Mouse (Mus musculus): ENCODE data around the gene Mepce. TPM values are rescaled to one million over a fixed set of nuclear protein-coding genes. Genes with fewer than 3 reads are reported as not detected.
A peak's percentile ranks its signal among the peaks of the same experiment; 100 is the strongest.

Mepce gene
- polyA plus RNA-seq, 1 experiment from 2014 or later, result 11.5 TPM

DNA sequence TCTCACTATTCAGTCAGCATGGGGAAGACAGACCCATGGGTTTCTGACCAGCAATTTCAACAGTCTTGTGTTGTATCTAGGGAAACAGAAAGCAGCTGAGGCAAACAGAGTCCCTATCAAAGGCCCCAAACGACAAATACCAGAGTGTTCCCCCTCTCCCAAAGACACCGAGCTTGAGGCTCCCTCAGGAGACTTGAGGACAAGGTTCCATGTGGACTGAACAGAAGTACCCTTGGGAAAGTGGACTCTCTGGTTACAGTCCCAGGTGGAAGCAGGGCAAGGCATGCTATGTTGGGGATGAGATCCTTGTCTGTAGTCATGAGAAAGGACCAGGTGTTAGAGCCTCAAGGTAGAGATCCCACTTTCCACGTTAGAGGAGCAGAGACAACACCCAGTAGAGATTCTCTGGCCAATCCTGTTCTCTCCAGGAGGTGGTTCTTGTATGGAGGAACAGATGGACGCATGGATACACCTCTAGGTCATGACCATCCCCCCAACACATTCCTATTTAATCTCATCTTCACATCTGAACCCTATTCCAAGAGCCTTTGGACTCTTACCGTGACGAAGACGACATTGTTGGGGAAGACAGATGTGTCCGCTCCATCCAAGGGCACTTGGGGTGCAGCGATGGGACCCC lies 3.4 kb downstream of the Mepce start:
- Histone ChIP-seq H3K27ac (ENCODE audit: low read depth, low read length) (no peak overlapping the region), H3K4me3 (ENCODE audit: low read depth, low read length) (peak overlapping the region; percentile 84), H3K27me3 (ENCODE audit: control insufficient read depth, insufficient read depth, low read length) (peaks cover 2% of the 10 kb centered on the region; the same call in 1 of the 2 replicates), H3K4me2 (peak overlapping the region; percentile 91), H3K4me1 (ENCODE audit: control insufficient read depth, insufficient read depth, low read length) (peaks cover 39% of the 10 kb centered on the region), H3K9ac (ENCODE audit: low read length) (peak overlapping the region; percentile 95), H3K9me3 (ENCODE audit: control insufficient read depth, low read length) (peaks cover 2% of the 10 kb centered on the region; the same call in 1 of the 2 replicates), H3K36me3 (ENCODE audit: control insufficient read depth, insufficient read depth, low read length) (peaks cover 35% of the 10 kb centered on the region)
- DNase-seq (ENCODE audit: low spot score, missing footprints) (peak; percentile 59), ATAC-seq (ENCODE audit: low FRiP score) (no peak)
- WGBS, result 78% methylated on average over 9 of the region's 9 CpGs

DNA sequence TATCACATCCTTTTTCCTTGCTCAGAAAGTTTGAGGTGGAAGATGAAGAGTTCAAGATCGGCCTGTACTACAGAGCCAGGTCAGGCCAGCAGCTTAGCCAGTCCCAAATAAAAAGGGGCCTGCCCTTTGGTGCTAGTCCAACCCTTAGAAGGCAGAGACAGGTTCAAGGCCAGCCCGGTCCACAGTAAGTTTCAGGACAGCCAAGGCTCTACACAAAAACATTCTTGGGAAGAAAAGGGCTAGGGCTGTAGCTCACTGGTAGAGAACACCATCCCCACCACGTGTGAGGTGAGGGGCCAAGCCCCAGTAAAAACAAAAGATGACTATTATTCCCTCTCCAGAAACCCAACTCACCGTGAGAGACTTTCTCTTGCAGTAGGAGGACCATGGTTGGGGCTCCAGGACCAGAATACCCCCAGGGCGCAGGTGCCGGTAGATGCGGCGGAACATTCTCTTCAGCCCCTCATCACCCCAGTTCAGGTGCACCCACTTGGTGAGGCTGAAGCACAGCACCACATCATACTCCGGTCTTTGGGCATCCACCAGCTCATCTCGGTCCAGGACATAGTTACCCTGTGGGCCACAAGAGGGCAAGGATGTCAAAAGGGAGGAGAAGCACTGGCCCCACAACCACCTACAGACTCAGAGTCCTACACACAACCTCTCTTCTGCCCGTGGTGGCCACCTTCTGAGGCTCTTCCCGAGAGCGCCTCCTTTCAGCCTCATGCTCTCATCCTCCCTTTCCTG lies 4.5 kb downstream of the Mepce start:
- Histone ChIP-seq H3K36me3 (ENCODE audit: control insufficient read depth, insufficient read depth, low read length) (peaks cover 35% of the 10 kb centered on the region), H3K27ac (ENCODE audit: low read depth, low read length) (no peak overlapping the region), H3K27me3 (ENCODE audit: control insufficient read depth, insufficient read depth, low read length) (no peaks in the 10 kb centered on the region), H3K4me3 (ENCODE audit: low read depth, low read length) (peak overlapping the region; percentile 84), H3K4me1 (ENCODE audit: control insufficient read depth, insufficient read depth, low read length) (peaks cover 42% of the 10 kb centered on the region), H3K9ac (ENCODE audit: low read length) (peak overlapping the region; percentile 95), H3K4me2 (peak overlapping the region; percentile 91), H3K9me3 (ENCODE audit: control insufficient read depth, low read length) (no peaks in the 10 kb centered on the region; the same call in 1 of the 2 replicates)
- ATAC-seq (ENCODE audit: low FRiP score) (no peak), DNase-seq (ENCODE audit: low spot score, missing footprints) (peak; percentile 44)
- 85% methylated on average over 13 of the region's 13 CpGs for WGBS

DNA sequence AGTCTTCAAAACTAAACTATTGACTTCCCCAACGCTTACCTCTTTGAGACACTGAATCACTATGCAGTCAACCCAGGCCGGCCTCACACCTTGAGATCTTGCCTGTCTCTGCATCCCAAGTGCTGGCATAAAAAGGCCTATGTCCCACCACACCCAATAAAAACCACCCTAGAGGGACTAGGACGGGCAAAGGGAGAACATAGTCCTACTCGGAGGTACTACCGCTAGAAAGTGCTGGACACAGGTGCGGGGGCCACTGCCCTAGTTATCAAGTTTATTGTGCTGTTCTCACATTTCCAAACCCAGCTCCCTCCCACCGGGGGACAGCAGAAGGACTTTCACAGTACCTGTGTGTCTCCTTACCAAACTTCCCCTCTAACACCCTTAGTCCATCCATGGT lies 5.8 kb downstream of the Mepce start:
- H3K4me2 ChIP-seq, result no peak overlapping the region
- peaks cover 35% of the 10 kb centered on the region for H3K36me3 ChIP-seq (ENCODE audit: control insufficient read depth, insufficient read depth, low read length)
- no peak overlapping the region for H3K9ac ChIP-seq (ENCODE audit: low read length)
- peaks cover 42% of the 10 kb centered on the region for H3K4me1 ChIP-seq (ENCODE audit: control insufficient read depth, insufficient read depth, low read length)
- no peaks in the 10 kb centered on the region for H3K27me3 ChIP-seq (ENCODE audit: control insufficient read depth, insufficient read depth, low read length)
- DNase-seq (ENCODE audit: low spot score, missing footprints) (peak; percentile 66), ATAC-seq (ENCODE audit: low FRiP score) (no peak)
- H3K9me3 ChIP-seq (ENCODE audit: control insufficient read depth, low read length), result no peaks in the 10 kb centered on the region
- WGBS, result 94% methylated on average over 7 of the region's 7 CpGs
- no peak overlapping the region for H3K4me3 ChIP-seq (ENCODE audit: low read depth, low read length)
- H3K27ac ChIP-seq (ENCODE audit: low read depth, low read length), result no peak overlapping the region

DNA sequence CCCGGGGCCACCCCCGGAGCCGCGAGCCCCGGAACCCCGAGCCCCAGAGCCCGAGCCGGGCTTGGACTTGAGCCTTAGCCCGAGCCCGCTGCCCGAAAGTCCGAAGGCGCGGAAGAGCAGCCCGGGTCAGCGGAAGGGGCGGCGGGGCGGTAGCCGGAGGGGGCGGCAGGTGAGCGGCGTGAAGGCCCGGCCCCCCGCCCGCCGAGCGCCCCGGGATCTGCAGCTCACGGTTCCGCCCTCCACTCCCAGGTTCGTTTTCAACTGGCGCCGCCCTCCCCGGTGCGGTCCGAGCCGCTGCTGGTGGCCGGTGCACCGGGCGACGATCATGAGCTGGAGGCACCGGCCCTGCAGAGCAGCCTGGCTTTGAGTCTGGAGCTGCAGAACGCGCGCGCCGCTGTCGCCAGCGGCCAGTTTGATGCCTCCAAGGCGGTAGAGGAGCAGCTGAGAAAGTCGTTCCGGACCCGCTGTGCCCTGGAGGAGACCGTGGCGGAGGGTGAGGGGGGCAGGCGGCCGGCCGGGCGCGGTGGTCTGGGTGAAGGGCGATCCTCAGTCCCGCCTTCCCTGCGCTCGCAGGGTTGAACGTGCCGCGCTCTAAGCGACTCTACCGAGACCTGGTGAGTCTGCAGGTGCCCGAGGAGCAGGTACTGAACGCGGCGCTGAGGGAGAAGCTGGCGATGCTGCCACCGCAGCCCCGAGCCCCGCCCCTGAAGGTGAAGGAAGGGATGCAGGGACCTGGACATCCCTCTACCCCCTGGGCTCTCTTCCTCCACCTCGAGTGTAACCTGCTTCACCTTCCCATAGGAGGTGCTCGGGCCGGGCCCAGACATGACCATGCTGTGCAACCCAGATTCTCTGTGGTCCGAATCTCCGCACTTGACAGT lies 8.2 kb downstream of the Mepce start:
- under 1% methylated on average over 82 of the region's 83 CpGs for WGBS
- peaks cover 33% of the 10 kb centered on the region for H3K4me1 ChIP-seq (ENCODE audit: control insufficient read depth, insufficient read depth, low read length)

DNA sequence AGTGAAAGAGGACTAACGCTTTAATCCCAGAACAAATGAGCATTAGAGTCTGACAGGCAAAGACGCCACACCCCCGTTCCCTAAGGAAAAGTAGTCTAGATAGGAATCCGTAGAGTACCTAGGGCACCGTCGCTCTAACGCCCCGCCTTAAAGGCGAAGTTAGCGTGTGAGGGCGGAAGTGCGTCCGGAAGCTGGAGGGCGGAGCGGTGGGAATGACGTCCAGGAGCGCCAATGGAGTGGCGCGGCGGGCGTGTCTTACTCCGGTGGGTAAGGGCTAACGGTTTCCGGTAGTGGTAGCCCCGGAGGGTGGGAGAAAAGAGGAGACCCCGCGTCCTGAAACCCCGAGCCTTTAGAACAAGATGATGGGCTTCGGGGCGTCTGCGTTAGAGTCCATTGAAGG lies 8.8 kb downstream of the Mepce start, which contains the start of gene Ppp1r35:
Gene Ppp1r35, plus strand, starts transcription at position 215 of the 400 bp plus-strand sequence.
- H3K27ac ChIP-seq (ENCODE audit: low read depth, low read length), result peak within 1 kb of the TSS; percentile 80
- peaks cover 29% of the 10 kb centered on the region for H3K36me3 ChIP-seq (ENCODE audit: control insufficient read depth, insufficient read depth, low read length)
- peaks cover 26% of the 10 kb centered on the region for H3K4me1 ChIP-seq (ENCODE audit: control insufficient read depth, insufficient read depth, low read length)
- peak within 1 kb of the TSS; percentile 98 for H3K4me3 ChIP-seq (ENCODE audit: low read depth, low read length)
- peak within 1 kb of the TSS; percentile 96 for H3K9ac ChIP-seq (ENCODE audit: low read length)
- peak; percentile 100 for DNase-seq (ENCODE audit: low spot score, missing footprints)
- no peaks in the 10 kb centered on the region for H3K27me3 ChIP-seq (ENCODE audit: control insufficient read depth, insufficient read depth, low read length)
- WGBS, result under 1% methylated on average over 31 of the region's 31 CpGs
- H3K4me2 ChIP-seq, result peak within 1 kb of the TSS; percentile 80
- H3K9me3 ChIP-seq (ENCODE audit: control insufficient read depth, low read length), result no peaks in the 10 kb centered on the region
- ATAC-seq (ENCODE audit: low FRiP score), result peak; percentile 96

More for the DNA sequence above, 8.2 kb downstream of the Mepce start:
- peak overlapping the region; percentile 96 for H3K9ac ChIP-seq (ENCODE audit: low read length)
- H3K36me3 ChIP-seq (ENCODE audit: control insufficient read depth, insufficient read depth, low read length), result peaks cover 30% of the 10 kb centered on the region
- peak; percentile 47 for ATAC-seq (ENCODE audit: low FRiP score)
- peak overlapping the region; percentile 80 for H3K4me2 ChIP-seq
- peak overlapping the region; percentile 80 for H3K27ac ChIP-seq (ENCODE audit: low read depth, low read length)
- peak; percentile 85 for DNase-seq (ENCODE audit: low spot score, missing footprints)
- peak overlapping the region; percentile 98 for H3K4me3 ChIP-seq (ENCODE audit: low read depth, low read length)
- H3K9me3 ChIP-seq (ENCODE audit: control insufficient read depth, low read length), result no peaks in the 10 kb centered on the region
- no peaks in the 10 kb centered on the region for H3K27me3 ChIP-seq (ENCODE audit: control insufficient read depth, insufficient read depth, low read length)

DNA sequence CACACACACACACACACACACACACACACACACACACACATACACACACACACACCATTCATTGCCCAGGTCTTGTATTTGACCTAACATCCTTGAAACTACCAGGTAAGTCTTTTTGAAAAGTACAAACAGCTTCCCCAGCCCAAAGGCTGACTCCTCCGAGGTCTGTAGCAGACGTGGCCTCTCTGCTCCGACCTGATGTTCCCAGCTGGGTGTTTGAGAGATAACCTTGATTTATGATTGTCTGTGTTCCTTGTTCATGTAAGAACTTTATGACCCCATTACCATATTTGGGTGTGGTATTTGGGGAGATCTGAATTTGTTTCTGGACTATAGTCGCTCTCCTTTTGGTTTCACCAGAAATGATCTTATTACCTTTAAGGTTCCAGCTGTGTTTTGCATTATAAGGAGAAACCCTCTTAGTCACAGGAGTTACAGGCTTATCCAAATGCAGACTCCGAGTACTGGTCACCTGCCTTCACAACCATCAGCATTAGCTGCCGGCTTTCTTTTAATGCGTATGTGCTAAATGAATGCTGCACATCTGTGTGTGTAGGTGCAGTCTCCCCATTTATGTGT lies 10.1 kb downstream of the Mepce start:
- Histone ChIP-seq H3K4me1 (ENCODE audit: control insufficient read depth, insufficient read depth, low read length) (peaks cover 15% of the 10 kb centered on the region), H3K9ac (ENCODE audit: low read length) (no peak overlapping the region), H3K27ac (ENCODE audit: low read depth, low read length) (no peak overlapping the region), H3K4me3 (ENCODE audit: low read depth, low read length) (no peak overlapping the region), H3K36me3 (ENCODE audit: control insufficient read depth, insufficient read depth, low read length) (peaks cover 19% of the 10 kb centered on the region), H3K9me3 (ENCODE audit: control insufficient read depth, low read length) (no peaks in the 10 kb centered on the region), H3K27me3 (ENCODE audit: control insufficient read depth, insufficient read depth, low read length) (no peaks in the 10 kb centered on the region), H3K4me2 (no peak overlapping the region)
- ATAC-seq (ENCODE audit: low FRiP score) (no peak), DNase-seq (ENCODE audit: low spot score, missing footprints) (peak; percentile 60)
- 89% methylated on average over 7 of the region's 7 CpGs for WGBS

DNA sequence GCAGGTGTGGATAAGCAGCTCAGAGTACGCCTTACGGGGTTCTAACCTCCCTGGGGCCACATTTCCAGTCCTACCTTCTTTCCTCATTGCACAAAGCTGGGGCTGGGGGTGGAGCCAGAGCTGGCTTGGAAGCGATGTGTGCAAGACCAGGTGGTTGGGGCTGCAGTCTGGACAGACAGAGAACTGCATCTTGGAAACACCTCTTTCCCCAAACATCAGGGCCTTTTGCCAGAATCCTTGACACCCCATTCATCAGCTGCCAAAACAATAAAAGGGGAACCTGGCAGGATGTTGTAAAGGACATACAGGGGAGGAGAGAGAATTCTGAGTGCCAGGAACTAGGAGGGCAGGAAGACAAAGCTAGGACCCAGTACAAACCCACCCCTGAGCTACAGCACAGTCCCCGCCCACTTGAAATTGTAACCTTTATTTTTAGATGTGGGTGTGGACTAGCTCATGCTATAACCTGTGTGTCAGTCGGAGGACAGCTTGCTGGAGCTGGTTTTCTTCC lies 11.0 kb downstream of the Mepce start:
- no peak overlapping the region for H3K27ac ChIP-seq (ENCODE audit: low read depth, low read length)
- peaks cover 10% of the 10 kb centered on the region for H3K36me3 ChIP-seq (ENCODE audit: control insufficient read depth, insufficient read depth, low read length)
- no peak overlapping the region for H3K4me3 ChIP-seq (ENCODE audit: low read depth, low read length)
- H3K4me2 ChIP-seq, result no peak overlapping the region
- 0 out of 2 replicates have a peak overlapping the region, but pooled peaks have one; percentile 3 for H3K9ac ChIP-seq (ENCODE audit: low read length)
- H3K27me3 ChIP-seq (ENCODE audit: control insufficient read depth, insufficient read depth, low read length), result no peaks in the 10 kb centered on the region
- peaks cover 12% of the 10 kb centered on the region for H3K4me1 ChIP-seq (ENCODE audit: control insufficient read depth, insufficient read depth, low read length)
- ATAC-seq (ENCODE audit: low FRiP score), result no peak
- H3K9me3 ChIP-seq (ENCODE audit: control insufficient read depth, low read length), result no peaks in the 10 kb centered on the region
- WGBS, result 51% methylated on average over 5 of the region's 5 CpGs
- DNase-seq (ENCODE audit: low spot score, missing footprints), result peak; percentile 60

DNA sequence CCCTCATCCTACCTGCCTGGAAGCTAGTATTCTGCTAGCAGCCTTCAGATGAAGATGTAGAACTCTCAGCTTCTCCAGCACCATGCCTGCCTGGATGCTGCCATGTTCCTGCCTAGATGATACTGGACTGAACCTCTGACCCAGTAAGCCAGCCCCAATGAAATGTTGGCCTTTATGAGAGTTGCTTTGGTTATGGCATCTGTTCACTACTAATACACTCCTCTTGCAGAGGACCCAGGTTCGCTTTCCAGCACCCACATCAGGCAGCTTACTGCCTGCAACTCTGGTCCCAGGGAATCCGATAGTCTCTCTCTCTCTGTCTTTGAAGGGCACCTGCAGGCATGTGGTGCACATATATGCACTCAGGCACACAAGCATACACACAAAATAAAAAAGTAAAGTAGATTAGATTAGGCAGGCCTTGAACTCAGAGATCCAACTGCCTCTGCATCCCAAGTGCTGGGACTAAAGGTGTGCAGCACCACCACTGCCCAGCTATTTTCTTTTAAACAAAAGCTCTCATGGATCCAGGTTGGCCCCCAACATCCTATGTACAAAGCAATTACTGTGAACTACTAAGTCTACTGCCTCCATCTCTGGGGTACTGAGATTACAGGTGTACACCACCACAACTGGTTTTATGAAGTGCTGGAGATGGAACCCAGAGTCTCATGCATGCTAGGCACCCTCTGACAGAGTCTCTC lies 11.7 kb downstream of the Mepce start:
- Histone ChIP-seq H3K27ac (ENCODE audit: low read depth, low read length) (no peak overlapping the region), H3K4me3 (ENCODE audit: low read depth, low read length) (no peak overlapping the region), H3K4me1 (ENCODE audit: control insufficient read depth, insufficient read depth, low read length) (peaks cover 12% of the 10 kb centered on the region), H3K4me2 (no peak overlapping the region), H3K27me3 (ENCODE audit: control insufficient read depth, insufficient read depth, low read length) (no peaks in the 10 kb centered on the region), H3K9me3 (ENCODE audit: control insufficient read depth, low read length) (no peaks in the 10 kb centered on the region), H3K9ac (ENCODE audit: low read length) (no peak overlapping the region), H3K36me3 (ENCODE audit: control insufficient read depth, insufficient read depth, low read length) (peaks cover 4% of the 10 kb centered on the region; the same call in 1 of the 2 replicates)
- WGBS, result 80% methylated on average over 2 of the region's 2 CpGs
- DNase-seq (ENCODE audit: low spot score, missing footprints) (no peak), ATAC-seq (ENCODE audit: low FRiP score) (no peak)

Data from midbrain, embryonic 11.5 days (tissue).